Mouse (Mus musculus) ES-E14 (cell line): ENCODE results near the gene Gli3. TPM values are rescaled to one million over a fixed set of nuclear protein-coding genes. Genes with fewer than 3 reads are reported as not detected.

ENCODE experiments used
- DNase-seq: peaks from one replicate; pipeline ENCODE4 v3.0.0-alpha.2; 2013; ENCODE audit warnings: low read depth, low spot score
- H3K27ac ChIP-seq: 2 replicates; pipeline ENCODE4 v1.5.1; 2012; ENCODE audit warnings: low read depth, mild to moderate bottlenecking, low read length, moderate library complexity, mixed read lengths; ENCODE audit not compliant: poor library complexity, insufficient read depth, severe bottlenecking
- H3K36me3 ChIP-seq: 2 replicates; pipeline ENCODE4 v1.6.1; 2012; ENCODE audit warnings: mild to moderate bottlenecking, low read length, moderate library complexity, mixed read lengths; ENCODE audit not compliant: control insufficient read depth, poor library complexity, insufficient read depth, severe bottlenecking
- H3K4me1 ChIP-seq, 2 experiments: fragments of 150-350 bp in 1 of 2; sonication (generic) in 1 of 2; 2 replicates each; pipeline ENCODE4 v1.6.1; 2012; ENCODE audit warnings: low read length in 2 of 2, mild to moderate bottlenecking in 1 of 2, mixed read lengths in 1 of 2; ENCODE audit not compliant: control insufficient read depth in 2 of 2, insufficient read depth in 2 of 2, poor library complexity in 1 of 2
- H3K4me3 ChIP-seq, 2 experiments: fragments of 150-350 bp in 1 of 2; sonication (generic) in 1 of 2; 2 replicates each; pipeline ENCODE4 v1.5.1; 2012; ENCODE audit warnings: low read length in 2 of 2, low read depth in 1 of 2, mild to moderate bottlenecking in 1 of 2, mixed read lengths in 1 of 2; ENCODE audit not compliant: insufficient read depth in 1 of 2, poor library complexity in 1 of 2, severe bottlenecking in 1 of 2
- H3K9ac ChIP-seq: 2 replicates; pipeline ENCODE4 v1.6.1; 2012; ENCODE audit warnings: low read depth, mild to moderate bottlenecking, low read length, mixed read lengths; ENCODE audit not compliant: poor library complexity, insufficient read depth, severe bottlenecking
- H3K9me3 ChIP-seq: fragments of 150-350 bp; sonication (generic); 2 replicates; pipeline ENCODE4 v1.6.1; 2012; ENCODE audit warnings: low read depth, mild to moderate bottlenecking, low read length; ENCODE audit not compliant: control insufficient read depth, insufficient read depth
- CHD2 ChIP-seq: IDR thresholded peaks from 2 replicates; pipeline ENCODE4 v1.6.1; 2014; ENCODE audit warnings: mild to moderate bottlenecking, low read depth, low read length, inconsistent platforms
- HCFC1 ChIP-seq: IDR thresholded peaks from 2 replicates; pipeline ENCODE4 v1.6.1; 2012; ENCODE audit warnings: low read length, inconsistent platforms, borderline replicate concordance; ENCODE audit not compliant: insufficient read depth
- MAFK ChIP-seq: IDR thresholded peaks from 2 replicates; pipeline ENCODE4 v1.6.1; 2014; ENCODE audit warnings: mild to moderate bottlenecking, low read depth, low read length, inconsistent platforms; ENCODE audit not compliant: insufficient read depth
- ZC3H11A ChIP-seq: IDR thresholded peaks from 2 replicates; pipeline ENCODE4 v1.6.1; 2012; ENCODE audit warnings: low read depth, mild to moderate bottlenecking, inconsistent platforms, low read length, borderline replicate concordance
- ZNF384 ChIP-seq: IDR thresholded peaks from 2 replicates; pipeline ENCODE4 v1.6.1; 2012; ENCODE audit warnings: low read depth, low read length, inconsistent platforms
- in situ Hi-C, 2 experiments: fragments of 600-800 bp; cut with MboI; formaldehyde crosslinking; loops; one replicate each; pipeline ENCODE4 v1.15.1; 2025; ENCODE audit warnings: low sequenced_read_pairs in 2 of 2, inconsistent platforms in 1 of 2; ENCODE audit not compliant: unreplicated experiment in 2 of 2
- total RNA-seq: library from RNA; depleted of rRNA; stranded (reverse); fragments of 300-350 nt; gene quantifications from 2 replicates; pipeline ENCODE4 v1.2.3, GENCODE M21; 2012

Gli3 gene
- total RNA-seq, 1 experiment = 9.3 TPM

GRCm38 (mm10) chr13:15537206-15537605 is 74.2 kb downstream of the Gli3 start:
- in situ Hi-C loops = no loop called here
- H3K27ac ChIP-seq = no peak overlapping the region
- no peak for DNase-seq
- H3K9ac ChIP-seq = no peak overlapping the region
- H3K9me3 ChIP-seq = no peaks in the 10 kb centered on the region
- no peak overlapping the region for H3K4me3 ChIP-seq
- TF ChIP-seq ZNF384 (no peak), CHD2 (no peak), HCFC1 (no peak), MAFK (no peak), ZC3H11A (no peak)
- H3K36me3 ChIP-seq = no peaks in the 10 kb centered on the region
- H3K4me1 ChIP-seq = no peaks in the 10 kb centered on the region

- no peak overlapping the region for H3K9ac ChIP-seq
- DNase-seq = no peak
- no peaks in the 10 kb centered on the region for H3K36me3 ChIP-seq
- no peaks in the 10 kb centered on the region for H3K9me3 ChIP-seq
- H3K4me1 ChIP-seq = no peaks in the 10 kb centered on the region
- in situ Hi-C loops = no loop called here
- no peak overlapping the region for H3K27ac ChIP-seq
- H3K4me3 ChIP-seq = no peak overlapping the region
- TF ChIP-seq CHD2 (no peak), HCFC1 (no peak)
These were observed 74.6 kb downstream of the Gli3 start for GRCm38 (mm10) chr13:15537611-15538010.

- Histone ChIP-seq H3K36me3 (no peaks in the 10 kb centered on the region), H3K27ac (no peak overlapping the region), H3K9ac (no peak overlapping the region), H3K4me1 (no peaks in the 10 kb centered on the region), H3K9me3 (no peaks in the 10 kb centered on the region), H3K4me3 (no peak overlapping the region)
- DNase-seq = no peak
- TF ChIP-seq ZNF384 (no peak), CHD2 (no peak)
- in situ Hi-C loops = no loop called here
These were observed 75.4 kb downstream of the Gli3 start for GRCm38 (mm10) chr13:15538389-15538788.

GRCm38 (mm10) chr13:15542053-15542452 is 79.0 kb downstream of the Gli3 start:
- Histone ChIP-seq H3K9me3 (no peaks in the 10 kb centered on the region), H3K36me3 (no peaks in the 10 kb centered on the region), H3K4me1 (0 out of 4 replicates have a peak, but pooled peaks cover 0 to 3% of the 10 kb centered on the region in 2 experiments), H3K27ac (no peak overlapping the region), H3K4me3 (no peak overlapping the region), H3K9ac (no peak overlapping the region)
- in situ Hi-C loops = no loop called here
- TF ChIP-seq MAFK (no peak), ZC3H11A (no peak), CHD2 (no peak), HCFC1 (no peak), ZNF384 (no peak)
- peak; percentile 26 for DNase-seq

- Histone ChIP-seq H3K36me3 (peaks cover under 1% of the 10 kb centered on the region; the same call in 1 of the 2 replicates), H3K9me3 (no peaks in the 10 kb centered on the region), H3K9ac (no peak overlapping the region), H3K4me1 (peaks cover 0 to 3% of the 10 kb centered on the region in 2 experiments; a peak in 1 of 4 replicates), H3K4me3 (no peak overlapping the region), H3K27ac (no peak overlapping the region)
- no peak for DNase-seq
- in situ Hi-C loops = no loop called here
- TF ChIP-seq ZNF384 (no peak), HCFC1 (no peak), CHD2 (no peak), MAFK (no peak), ZC3H11A (no peak)
These were observed 80.3 kb downstream of the Gli3 start for GRCm38 (mm10) chr13:15543169-15543887.
